Mouse (Mus musculus) right cerebral cortex, postnatal 36 days (tissue): ENCODE measurements around the gene Gmpr.

Experiments
- DNase-seq, 2 experiments: peaks; one replicate each; pipeline ENCODE4 v3.0.0; 2022; ENCODE audit warnings: low spot score in 2 of 2, mixed read lengths in 1 of 2

Gmpr gene

DNA sequence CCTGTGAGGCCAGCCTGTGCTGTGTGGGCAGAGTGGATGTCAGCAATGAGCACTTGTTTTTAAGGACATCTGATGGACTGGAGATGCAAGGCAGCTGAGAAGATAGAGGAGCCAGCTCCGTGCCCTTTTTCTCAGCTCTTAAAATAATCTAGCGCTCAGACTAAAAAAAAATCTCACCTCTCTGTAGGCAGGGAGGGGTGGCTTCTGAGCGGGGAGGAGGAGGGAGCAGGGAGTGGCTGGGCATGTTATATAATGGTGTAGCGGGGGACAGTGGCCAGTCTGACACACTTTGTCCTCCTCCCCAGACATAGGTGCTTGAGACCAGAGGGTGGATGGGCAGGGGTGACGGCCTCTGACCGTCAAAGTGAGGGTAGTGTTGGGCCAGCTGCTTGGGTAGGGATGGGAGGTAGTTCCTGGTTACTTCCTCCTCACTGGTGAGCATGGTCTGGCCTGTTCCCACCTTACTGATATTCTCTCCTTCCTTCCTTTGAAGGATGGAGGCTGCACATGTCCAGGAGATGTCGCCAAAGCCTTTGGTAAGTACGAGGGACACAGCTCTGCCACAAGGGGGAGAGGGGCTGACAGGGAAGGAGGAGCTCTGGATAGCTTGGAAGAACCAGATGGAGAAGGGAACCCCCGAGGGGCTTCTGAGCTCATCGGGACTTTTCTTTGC is 31.4 kb downstream of the Gmpr start:
- DNase-seq: peak; percentile 66 to 79

DNA sequence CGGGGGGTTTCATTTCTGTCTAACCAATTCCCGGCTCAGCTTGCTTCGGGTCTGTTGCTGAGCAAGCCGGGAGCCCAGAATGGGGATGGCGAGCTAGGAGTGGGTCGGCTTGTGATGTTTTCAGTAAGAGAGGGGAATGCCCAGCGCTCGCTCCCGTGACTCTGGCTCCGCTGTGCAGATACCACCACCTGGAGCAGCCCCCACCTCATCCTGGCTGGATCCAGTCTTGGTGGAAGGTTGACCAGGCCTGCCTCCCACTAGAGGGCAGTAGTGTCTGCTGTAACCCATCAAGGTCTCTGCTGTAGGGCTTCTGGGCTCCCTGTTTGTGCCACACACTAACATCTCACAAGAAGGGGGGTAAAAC is 31.9 kb downstream of the Gmpr start:
- peak; percentile 75 to 82 for DNase-seq

DNA sequence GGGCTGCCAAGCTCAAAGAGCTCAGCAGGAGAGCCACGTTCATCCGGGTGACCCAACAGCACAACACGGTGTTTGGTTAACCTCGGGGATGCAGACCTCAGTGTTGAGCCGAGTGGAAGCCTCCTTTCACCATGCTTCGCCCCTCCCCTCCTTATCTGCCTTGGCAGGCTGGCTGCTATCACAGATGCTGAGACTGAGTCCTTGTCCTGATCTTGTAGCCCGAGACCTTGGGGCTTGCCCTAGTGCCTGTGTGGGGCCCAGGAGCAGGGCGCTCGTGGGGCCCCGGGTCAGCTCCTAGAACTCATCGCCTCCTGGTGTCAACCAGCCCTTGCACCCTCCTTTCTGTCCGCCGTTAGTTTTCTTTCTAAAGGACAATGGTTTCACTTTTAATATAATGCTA is 38.7 kb downstream of the Gmpr start:
- no peak for DNase-seq

DNA sequence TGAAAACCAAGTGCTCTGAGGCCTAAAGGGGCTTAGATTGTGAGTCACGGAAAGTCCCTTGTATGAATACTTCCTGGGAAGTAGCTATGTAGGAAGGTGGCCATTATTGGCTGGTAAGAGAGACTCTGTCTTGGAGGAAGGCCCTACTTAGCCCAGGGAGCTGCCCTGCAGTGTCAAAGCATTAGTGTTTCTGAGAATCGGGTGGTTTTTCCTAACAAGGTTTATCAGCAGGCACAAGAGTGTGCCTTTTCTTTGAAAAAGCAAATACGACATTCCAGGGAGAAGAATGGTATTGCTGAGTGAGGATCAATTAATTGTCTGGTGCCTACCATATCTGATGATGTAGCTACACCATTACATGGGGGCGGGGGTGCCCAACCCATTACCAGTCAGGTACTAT is 39.7 kb downstream of the Gmpr start:
- no peak for DNase-seq

DNA sequence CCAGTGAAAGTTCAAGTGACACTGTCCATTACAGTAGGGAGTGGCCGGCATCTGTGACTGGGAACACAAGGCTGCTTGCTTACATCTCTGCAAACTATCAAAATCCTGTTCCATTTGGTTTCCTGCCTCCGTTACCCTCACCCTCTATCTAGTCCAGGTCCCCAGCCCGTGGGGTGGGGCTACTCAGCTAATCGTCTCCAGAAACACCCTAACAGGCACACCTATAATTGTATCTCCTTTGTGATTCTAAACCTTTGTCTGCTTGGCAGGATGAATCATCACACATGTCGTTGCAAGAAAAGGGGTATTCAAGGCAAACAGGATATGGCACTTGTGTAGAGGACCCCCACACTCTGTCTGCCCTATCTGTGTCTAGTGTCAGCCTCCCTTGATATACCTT is 40.3 kb downstream of the Gmpr start:
- no peak for DNase-seq

DNA sequence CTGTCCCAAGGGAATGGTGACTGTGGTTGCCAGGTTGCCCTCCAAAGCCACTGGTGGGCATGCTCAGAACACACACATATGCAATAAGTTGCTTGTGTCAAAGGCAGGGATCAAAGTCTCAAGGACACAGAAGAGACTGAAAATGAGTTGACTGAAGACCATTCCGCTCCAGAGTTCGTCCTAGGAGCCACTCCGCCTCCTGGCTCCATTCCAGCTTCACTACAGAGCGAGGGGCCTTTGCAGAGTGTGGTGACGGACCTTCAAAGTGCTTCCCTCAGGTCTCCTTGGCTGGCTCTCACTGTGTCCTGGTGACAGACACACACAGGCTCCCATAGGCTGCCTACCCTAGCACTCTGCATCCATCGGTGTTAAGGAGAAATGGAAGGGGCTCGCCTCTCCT is 46.4 kb downstream of the Gmpr start:
- DNase-seq: no peak

DNA sequence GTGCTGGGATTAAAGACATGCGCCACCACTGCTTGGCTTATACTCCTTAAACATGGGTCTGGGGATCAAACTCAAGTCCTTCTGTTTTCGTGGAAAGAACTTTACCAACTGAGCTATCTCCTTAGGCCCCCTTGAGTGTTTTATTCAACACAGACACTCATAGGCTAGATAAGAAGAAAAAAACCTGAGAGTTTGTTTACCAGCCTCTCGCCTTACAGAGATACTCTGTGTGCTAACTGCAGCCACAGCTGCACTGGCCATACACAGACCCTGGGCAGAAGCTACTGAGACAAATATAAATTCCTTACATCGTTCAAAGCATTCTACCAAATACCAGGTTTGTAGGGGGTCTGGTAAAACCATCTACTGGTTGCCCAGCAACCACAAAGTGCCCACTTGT is 51.1 kb downstream of the Gmpr start:
- DNase-seq: no peak

DNA sequence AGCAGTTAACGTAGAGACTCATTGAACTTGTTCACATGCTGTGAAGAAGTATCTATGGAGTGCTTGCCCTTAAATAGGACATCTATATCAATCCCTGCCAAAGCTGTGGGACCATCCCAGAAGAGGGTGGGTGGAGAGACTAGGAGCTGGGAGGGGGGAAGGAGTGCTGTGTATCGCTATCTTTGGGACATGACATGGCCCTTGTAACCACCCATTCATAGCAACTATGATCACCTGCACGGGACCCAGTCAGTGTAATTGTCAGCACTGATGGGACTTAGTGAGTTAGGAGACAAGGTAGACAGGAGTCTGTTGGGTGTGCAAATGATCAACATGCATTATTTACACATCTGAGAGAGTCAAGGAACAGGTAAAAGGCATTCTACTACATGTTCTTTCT is 52.0 kb downstream of the Gmpr start:
- no peak for DNase-seq

DNA sequence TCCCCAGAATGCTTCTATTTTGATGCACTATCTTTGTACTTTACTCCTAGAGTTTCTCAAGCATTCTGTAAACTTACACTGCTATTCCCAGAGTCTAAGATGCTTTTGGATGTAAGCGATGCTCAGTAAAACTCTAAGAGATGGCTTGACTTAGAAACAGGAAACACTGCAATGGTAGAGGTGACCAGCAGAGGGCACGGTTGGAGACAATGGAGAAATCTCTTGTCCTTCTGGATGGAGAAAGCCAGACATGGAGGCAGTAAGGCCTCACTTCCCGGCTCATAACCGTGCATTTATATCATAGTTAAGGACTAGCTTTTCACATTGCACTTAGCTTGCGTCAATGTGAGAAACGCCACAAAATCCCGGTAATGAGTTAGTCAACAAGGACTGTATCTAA is 53.3 kb downstream of the Gmpr start:
- no peak for DNase-seq

DNA sequence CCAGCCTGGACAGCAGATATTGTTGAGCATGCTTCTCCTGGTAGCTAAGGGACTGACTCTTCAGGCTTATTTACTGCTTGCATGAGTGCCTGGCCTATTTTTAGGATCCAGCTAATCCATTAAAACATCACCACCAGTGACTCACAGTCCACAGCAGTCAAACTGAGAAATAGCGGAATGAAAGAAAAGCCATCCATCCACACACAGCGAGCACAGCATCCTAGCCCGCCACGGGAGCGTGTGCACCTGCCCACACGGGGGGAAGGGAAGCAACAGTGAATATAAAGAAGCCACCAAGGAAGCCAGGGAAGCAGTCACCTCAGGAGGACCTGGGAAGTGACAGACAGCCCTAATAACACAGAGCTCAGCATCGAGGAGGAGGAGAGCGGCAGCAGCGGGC is 54.8 kb downstream of the Gmpr start:
- DNase-seq: peak in 1 of 2 experiments; percentile 45

DNA sequence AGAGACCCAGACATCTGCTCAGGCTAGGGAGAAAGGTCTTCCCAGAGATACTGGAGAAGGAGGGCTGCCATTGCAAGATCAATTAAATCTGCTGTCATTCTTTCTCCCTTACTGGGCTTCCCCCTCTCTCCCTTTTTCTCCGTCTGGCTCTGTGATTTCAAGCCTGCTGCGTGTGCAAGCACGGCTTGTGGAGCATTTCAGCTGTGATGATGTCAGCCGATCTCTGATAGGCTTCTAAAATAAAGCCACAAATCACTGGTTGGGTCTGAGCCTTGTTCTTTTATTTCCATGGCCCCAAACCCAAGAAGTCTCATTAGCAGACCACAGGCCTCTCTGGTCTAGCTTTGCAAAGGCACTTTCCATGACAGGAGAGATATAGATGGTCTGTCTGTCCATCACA is 57.7 kb downstream of the Gmpr start:
- no peak for DNase-seq

DNA sequence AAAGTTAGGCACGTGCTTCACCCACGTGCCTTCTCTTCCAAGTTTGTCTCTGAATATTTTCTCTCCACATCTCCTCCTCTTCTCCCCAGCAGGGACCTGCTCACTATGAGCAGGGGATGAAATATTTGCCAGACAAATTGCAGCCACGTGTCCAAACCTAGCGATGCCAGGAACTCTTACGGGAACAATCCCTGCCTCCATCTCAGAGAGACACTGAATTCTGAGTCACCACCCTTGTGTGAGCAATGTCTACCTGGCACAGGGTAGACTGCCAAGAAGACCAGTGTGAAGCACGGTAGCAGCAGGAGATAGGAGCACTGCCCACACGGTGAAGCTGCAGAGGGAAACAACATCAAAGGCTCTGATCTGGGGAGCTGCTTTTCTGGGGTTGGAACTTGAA is 62.7 kb downstream of the Gmpr start:
- DNase-seq: peak; percentile 53 to 54

DNA sequence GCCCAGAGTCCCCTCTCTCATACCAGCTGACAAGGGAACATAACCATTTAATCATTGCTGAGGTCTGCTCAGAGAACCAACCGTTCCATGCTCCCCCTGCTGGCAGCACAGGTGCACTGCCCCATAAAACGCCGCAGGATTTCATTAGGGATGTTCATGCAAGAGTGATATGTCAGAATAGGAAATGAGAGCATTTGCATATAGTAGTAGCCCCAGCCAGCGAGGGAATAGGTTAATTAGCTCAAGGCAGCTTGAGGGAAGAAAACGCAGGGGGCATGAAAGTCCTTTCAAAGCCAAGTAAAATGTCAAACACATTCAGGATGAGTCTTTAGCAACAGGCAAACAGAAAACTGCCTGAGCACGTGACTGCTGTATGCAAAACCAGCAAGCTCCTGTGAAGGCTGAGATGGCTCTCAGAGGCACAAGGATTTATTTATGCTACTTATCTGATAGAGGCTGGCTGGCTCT is 64.6 kb downstream of the Gmpr start:
- peak; percentile 75 to 82 for DNase-seq

DNA sequence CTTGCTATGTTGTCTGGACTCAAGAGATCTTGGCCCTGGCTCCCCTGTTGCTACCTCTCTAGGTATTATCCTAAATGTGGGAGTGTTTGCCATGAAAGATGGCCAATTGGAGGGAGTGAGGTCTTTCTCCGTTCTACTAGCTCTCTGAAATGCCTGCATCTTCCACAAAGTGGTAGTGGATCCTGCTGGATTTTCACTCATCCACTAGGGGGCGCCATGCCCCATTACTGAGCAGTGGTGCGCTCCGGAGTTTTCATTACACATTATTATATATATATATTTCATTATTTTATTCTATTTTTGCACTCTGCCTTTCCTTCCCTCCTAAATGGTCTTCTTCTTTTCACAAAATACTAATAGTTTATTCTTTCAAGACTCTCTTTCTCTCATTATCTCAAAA is 65.5 kb downstream of the Gmpr start:
- DNase-seq: no peak

DNA sequence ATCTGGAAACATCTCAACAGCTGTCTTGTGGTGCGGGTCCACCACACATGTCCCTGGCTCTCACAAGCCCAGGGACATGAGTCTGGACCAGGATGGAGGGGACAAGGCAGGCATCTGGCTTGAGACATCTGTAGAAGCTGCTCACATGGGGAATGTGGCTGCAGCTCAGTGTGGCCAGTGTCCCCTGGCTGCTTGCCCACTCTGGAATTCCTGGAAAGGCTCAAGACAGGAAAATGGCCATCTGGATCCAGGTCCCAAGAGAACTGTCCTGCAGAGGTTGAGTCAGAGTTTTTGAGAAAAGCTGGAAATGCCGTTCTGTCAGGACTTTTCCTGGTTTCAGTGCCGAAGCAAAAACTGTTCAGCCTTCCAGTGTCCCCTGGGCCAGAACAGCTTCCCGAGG is 68.9 kb downstream of the Gmpr start:
- no peak for DNase-seq

DNA sequence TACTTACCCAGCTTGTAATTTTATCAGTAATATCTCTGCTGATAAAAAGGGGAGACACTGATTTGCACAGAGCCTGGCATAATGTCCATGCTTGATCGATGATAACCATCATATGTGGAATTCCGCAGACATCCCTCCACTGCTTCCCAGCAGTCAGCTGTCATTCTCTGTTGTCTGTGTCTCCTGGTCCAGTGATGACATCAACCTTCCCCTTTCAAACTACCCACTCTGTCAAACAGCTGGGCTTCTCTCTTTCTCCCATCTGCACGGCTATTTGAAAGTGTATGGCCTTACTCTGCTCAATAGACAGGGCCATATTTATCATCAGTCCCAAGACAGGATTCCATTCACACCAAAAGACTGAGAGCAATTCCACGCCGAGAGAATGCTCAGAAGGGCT is 70.1 kb downstream of the Gmpr start:
- DNase-seq: no peak

DNA sequence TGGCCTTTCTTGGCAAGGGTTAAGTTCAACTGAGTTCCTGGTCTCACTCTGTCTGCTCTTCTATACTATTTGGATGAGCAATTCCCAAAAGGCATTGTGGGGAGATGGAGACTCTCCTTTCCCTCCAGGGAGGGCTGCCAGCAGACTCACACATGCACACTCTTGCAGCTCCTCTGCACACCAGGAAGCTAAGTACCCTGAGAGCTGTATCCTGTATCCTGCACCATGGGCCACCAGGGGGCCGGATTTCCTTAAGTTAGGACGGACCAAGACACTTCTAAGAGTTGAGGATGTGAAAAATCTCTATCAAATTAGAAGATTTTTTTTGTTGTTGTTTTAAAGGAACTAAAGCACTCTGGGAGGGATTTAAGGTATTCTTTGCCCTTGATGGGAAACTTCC is 70.5 kb downstream of the Gmpr start:
- no peak for DNase-seq

DNA sequence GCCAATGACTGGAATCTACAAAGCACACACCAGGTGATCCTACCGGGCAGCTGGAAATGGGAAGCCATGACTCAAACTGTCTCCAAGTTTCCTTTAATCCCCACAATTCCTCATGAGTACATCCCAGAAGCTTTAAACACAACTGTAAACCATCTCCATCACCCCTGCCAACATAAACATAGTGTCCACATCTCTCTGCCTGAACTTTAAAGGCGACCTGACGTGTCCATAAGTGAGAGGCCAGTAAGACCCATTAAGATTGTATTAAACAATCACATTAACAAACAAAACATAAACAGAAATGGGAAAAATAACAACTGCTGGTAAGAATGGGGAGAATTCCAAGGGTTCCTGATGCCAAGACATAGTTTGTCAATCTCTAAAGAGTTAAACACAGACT is 72.5 kb downstream of the Gmpr start:
- DNase-seq: no peak

DNA sequence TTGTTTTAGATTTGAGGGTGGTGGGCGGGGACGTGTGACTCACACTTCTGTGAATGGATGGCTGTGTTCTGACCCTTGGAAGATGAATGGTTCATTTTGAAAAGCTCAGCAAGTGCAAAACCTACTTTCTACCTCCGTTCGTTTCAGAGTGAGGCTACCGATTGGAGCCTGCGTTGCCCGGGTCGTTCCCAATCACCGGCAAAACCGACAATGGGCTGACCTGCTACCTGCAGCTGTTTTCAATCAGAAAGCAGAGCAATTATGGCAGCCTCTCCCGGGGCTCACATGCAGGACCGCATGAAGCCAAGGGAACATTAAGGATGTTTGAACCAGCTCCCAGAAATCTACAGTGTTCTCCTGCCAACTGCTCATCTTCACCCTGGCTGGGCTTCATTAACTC is 75.0 kb downstream of the Gmpr start:
- DNase-seq: no peak

DNA sequence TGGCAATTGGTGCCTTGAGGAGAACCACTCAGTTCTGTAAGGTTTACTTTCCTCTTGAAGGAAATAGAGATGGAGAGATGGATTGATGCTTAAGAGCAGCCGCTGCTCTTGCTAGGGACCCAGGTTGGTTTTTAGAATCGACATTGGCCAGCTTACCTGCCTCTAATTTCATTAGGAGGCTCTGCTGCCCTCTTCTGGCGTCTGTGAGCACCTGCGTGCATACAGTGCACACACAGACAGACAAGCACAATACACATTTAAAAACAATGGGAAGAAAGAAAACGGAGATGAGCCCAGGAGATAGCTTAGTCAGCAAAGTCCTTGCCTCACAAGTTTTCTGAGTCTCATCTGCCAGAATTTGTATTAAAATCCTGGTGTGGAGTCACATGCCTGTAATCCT is 75.8 kb downstream of the Gmpr start:
- no peak for DNase-seq

DNA sequence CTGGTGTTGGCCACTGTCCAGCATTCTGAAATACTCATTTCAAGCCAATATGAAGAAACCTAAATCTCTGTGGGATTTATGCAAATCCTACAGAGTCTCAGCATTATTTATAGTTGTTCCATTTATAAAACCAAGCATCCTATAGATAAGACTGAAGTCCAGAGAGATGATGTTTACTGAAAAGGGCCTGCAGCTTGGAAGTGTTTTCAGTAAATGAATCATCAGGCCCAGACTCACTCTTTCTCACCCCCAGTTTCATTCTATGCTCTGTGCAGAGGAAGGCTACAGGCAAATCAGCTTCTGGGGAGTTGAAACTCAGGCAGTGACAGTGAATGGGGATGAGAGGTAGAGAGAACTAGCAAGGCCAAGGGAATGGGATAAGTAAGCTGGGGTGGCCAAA is 83.7 kb downstream of the Gmpr start:
- DNase-seq: no peak

DNA sequence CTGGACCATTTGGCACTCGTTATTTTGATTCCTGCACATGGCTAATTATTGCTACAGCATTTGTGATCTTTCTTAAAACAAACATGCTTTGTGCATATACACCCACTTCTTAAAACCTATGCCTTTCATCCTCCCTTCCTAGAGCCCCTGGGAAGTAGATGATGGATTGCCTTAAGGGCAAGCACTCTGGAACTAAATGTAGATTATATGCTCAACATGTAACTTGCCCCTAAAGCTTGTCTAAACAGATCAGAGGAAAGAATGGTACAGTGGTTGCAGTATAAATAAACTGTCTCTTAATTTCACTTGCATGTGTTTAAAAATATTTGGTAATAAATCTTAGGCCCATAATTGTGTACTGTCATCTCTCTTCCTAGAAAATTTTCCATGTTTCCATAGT is 86.7 kb downstream of the Gmpr start:
- DNase-seq: no peak

DNA sequence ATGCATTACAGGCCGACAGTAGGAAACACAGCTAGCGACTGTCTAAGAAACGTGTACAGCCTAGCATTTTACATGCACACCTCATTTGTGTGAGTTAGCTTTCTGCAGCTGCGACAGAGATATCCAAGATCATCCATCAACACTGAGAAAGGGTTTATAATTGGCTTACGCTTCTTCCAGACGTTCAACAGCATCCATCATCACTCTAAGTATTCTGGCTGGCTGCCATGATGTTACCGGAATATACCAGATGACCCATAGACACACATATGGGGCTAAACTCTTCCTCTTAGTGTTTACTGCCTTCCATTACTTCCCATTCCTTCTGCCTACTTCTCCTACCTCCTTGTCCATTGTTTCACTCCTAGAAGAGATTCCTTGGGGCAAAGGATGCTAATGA is 88.2 kb downstream of the Gmpr start:
- no peak for DNase-seq

DNA sequence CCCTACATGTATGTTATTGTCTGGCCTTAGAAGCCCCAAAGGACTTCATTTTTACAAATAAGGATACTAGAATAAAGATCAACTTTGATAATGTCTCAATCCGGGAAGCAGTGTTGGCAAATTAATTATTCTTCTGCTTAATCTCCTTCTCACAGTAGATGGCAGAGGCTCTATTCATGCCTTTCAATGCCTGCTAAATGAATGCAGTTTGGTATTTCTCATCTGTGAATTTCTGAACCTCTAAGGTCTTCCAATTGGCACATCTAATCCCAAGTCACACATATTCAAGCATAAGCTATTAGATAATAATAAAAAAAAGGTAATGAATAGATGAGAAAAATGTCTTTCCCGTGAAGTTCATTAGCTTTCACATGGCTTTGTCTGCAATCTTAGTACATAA is 92.6 kb downstream of the Gmpr start:
- DNase-seq: no peak

DNA sequence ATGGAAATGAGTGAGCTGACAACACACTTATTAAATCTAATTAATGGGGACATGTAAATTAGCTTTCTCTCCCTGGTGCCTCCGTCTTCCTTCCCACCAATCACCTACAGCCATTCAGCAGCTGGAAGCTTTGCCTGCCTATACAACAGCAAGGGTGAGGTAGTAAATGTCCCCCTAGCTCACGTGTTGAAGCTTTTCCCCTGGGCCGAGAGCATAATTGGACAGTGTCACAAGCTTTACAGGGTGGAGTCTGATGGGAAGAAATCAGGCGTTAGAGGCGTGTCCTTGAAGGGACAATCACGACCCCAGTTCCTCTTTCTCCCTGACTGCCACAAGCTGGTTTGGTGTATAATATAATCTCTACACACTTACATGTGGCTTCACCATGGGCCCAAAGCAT is 93.2 kb downstream of the Gmpr start:
- no peak for DNase-seq
